Mouse (Mus musculus) myocyte (in vitro differentiated cells): ENCODE results near the gene 1600002K03Rik. TPM values are rescaled to one million over a fixed set of nuclear protein-coding genes. Genes with fewer than 3 reads are reported as not detected.
A peak's percentile ranks its signal among the peaks of the same experiment; 100 is the strongest.

Experiments used
- H3K27me3 ChIP-seq: one replicate; pipeline ENCODE4 v1.6.1; 2011; ENCODE audit not compliant: control insufficient read depth, insufficient read depth, insufficient read length
- H3K36me3 ChIP-seq: one replicate; pipeline ENCODE4 v1.6.1; 2011; ENCODE audit not compliant: control insufficient read depth, insufficient read depth
- H3K4me2 ChIP-seq: one replicate; pipeline ENCODE4 v1.6.1; 2011; ENCODE audit warnings: low read depth, control low read depth
- H3K4me3 ChIP-seq: one replicate; pipeline ENCODE4 v1.5.1; 2011; ENCODE audit warnings: mild to moderate bottlenecking, control low read depth, moderate library complexity
- H3K79me2 ChIP-seq: one replicate; pipeline ENCODE4 v1.6.1; 2011; ENCODE audit not compliant: control insufficient read depth, insufficient read depth
- H3ac ChIP-seq: one replicate; pipeline ENCODE4 v1.6.1; 2011; ENCODE audit not compliant: control insufficient read depth, insufficient read length
- CEBPB ChIP-seq: IDR thresholded peaks from 2 replicates; pipeline ENCODE4 v1.6.1; 2011; ENCODE audit warnings: mild to moderate bottlenecking, moderate library complexity; ENCODE audit not compliant: poor library complexity, insufficient read depth, severe bottlenecking
- E2F4 ChIP-seq: IDR thresholded peaks from one replicate; pipeline ENCODE4 v1.6.1; 2011; ENCODE audit warnings: mild to moderate bottlenecking, control low read depth, moderate library complexity; ENCODE audit not compliant: insufficient read depth
- MAX ChIP-seq: IDR thresholded peaks from one replicate; pipeline ENCODE4 v1.6.1; 2011; ENCODE audit warnings: low read depth, mild to moderate bottlenecking, control low read depth
- MYOD1 ChIP-seq, 3 experiments: IDR thresholded peaks; one replicate each; pipeline ENCODE4 v1.6.1; 2011; ENCODE audit warnings: control low read depth in 2 of 3, low read depth in 2 of 3, mild to moderate bottlenecking in 2 of 3, moderate library complexity in 1 of 3; ENCODE audit not compliant: insufficient read length in 2 of 3, control insufficient read depth in 1 of 3
- MYOG ChIP-seq, 3 experiments: IDR thresholded peaks; one replicate each; pipeline ENCODE4 v1.6.1; 2011; ENCODE audit warnings: control low read depth in 2 of 3, low read depth in 2 of 3, mild to moderate bottlenecking in 2 of 3; ENCODE audit not compliant: insufficient read length in 2 of 3, control insufficient read depth in 1 of 3, insufficient read depth in 1 of 3
- POLR2A ChIP-seq: IDR thresholded peaks from one replicate; pipeline ENCODE4 v1.6.1; 2011; ENCODE audit warnings: low read depth, mild to moderate bottlenecking, control low read depth, moderate library complexity; ENCODE audit not compliant: insufficient read length
- POLR2AphosphoS2 ChIP-seq: IDR thresholded peaks from one replicate; pipeline ENCODE4 v1.6.1; 2011; ENCODE audit warnings: low read depth, control low read depth; ENCODE audit not compliant: insufficient read length
- REST ChIP-seq: IDR thresholded peaks from one replicate; pipeline ENCODE4 v1.6.1; 2011; ENCODE audit warnings: mild to moderate bottlenecking, control low read depth, moderate library complexity; ENCODE audit not compliant: insufficient read depth, insufficient read length
- SRF ChIP-seq: IDR thresholded peaks from one replicate; pipeline ENCODE4 v1.6.1; 2011; ENCODE audit warnings: low read depth; ENCODE audit not compliant: control insufficient read depth, insufficient read length
- TCF12 ChIP-seq: IDR thresholded peaks from one replicate; pipeline ENCODE4 v1.6.1; 2011; ENCODE audit warnings: mild to moderate bottlenecking, control low read depth; ENCODE audit not compliant: poor library complexity, insufficient read depth, severe bottlenecking
- TCF3 ChIP-seq: IDR thresholded peaks from one replicate; pipeline ENCODE4 v1.6.1; 2011; ENCODE audit warnings: low read depth, control low read depth; ENCODE audit not compliant: insufficient read length
- USF1 ChIP-seq: IDR thresholded peaks from one replicate; pipeline ENCODE4 v1.6.1; 2011; ENCODE audit warnings: low read depth, mild to moderate bottlenecking, control low read depth, moderate library complexity
- polyA plus RNA-seq: library from polyadenylated mRNA; unstranded; fragments of >200 nt; fragmentation: generic; extraction: Trizol; gene quantifications from one replicate; pipeline ENCODE4 v1.2.1, GENCODE M21; 2012; ENCODE audit warnings: missing spikeins

The 1600002K03Rik gene
- polyA plus RNA-seq, 1 experiment: 23.5 TPM

- no peak overlapping the region for H3K4me2 ChIP-seq
- H3K27me3 ChIP-seq: no peaks in the 10 kb centered on the region
- no peak for TF ChIP-seq CEBPB
- TF ChIP-seq POLR2AphosphoS2: no peak
- TF ChIP-seq E2F4: no peak
- no peak for TF ChIP-seq POLR2A
- TF ChIP-seq TCF12: no peak
- no peak for TF ChIP-seq TCF3
- no peak for TF ChIP-seq SRF
- TF ChIP-seq MYOG (IDR thresholded peaks at IDR 0.05; ENCODE audit: control insufficient read depth in 1 of 3, insufficient read depth in 1 of 3, insufficient read length in 2 of 3, low read depth in 2 of 3): no peak
- TF ChIP-seq USF1: no peak
- no peak for TF ChIP-seq REST
- TF ChIP-seq MYOD1 (IDR thresholded peaks at IDR 0.05; ENCODE audit: control insufficient read depth in 1 of 3, insufficient read length in 2 of 3, low read depth in 2 of 3): no peak
Observed at GRCm38 (mm10) chr10:80175536-80176269, 3.0 kb downstream of the 1600002K03Rik start.

GRCm38 (mm10) chr10:80176270-80176834 lies 3.6 kb downstream of the 1600002K03Rik start:
- Histone ChIP-seq H3K79me2 (no peaks in the 10 kb centered on the region), H3K4me2 (no peak overlapping the region), H3K36me3 (peaks cover under 1% of the 10 kb centered on the region), H3ac (no peak overlapping the region), H3K4me3 (no peak overlapping the region), H3K27me3 (no peaks in the 10 kb centered on the region)
- no peak for TF ChIP-seq MYOD1 (IDR thresholded peaks at IDR 0.05; ENCODE audit: control insufficient read depth in 1 of 3, insufficient read length in 2 of 3, low read depth in 2 of 3)
- TF ChIP-seq POLR2AphosphoS2: no peak
- no peak for TF ChIP-seq TCF3
- TF ChIP-seq TCF12: no peak
- TF ChIP-seq REST: no peak
- TF ChIP-seq E2F4: no peak
- TF ChIP-seq MAX: no peak
- TF ChIP-seq POLR2A: no peak
- no peak for TF ChIP-seq CEBPB
- no peak for TF ChIP-seq SRF

More at GRCm38 (mm10) chr10:80175536-80176269, 3.0 kb downstream of the 1600002K03Rik start:
- Histone ChIP-seq H3ac (no peak overlapping the region), H3K36me3 (peaks cover 6% of the 10 kb centered on the region), H3K79me2 (no peaks in the 10 kb centered on the region), H3K4me3 (no peak overlapping the region)

- H3K4me2 ChIP-seq: peak overlapping the region; percentile 30
- H3K79me2 ChIP-seq: no peaks in the 10 kb centered on the region
- no peaks in the 10 kb centered on the region for H3K36me3 ChIP-seq
- no peak overlapping the region for H3K4me3 ChIP-seq
- TF ChIP-seq E2F4 (no peak), MYOD1 (IDR thresholded peaks at IDR 0.05; ENCODE audit: control insufficient read depth in 1 of 3, insufficient read length in 2 of 3, low read depth in 2 of 3) (peak in 1 of 3 experiments; percentile 29)
- no peaks in the 10 kb centered on the region for H3K27me3 ChIP-seq
- no peak overlapping the region for H3ac ChIP-seq
Observed at GRCm38 (mm10) chr10:80177441-80178279, 4.9 kb downstream of the 1600002K03Rik start.

GRCm38 (mm10) chr10:80179068-80180051 lies 6.6 kb downstream of the 1600002K03Rik start, which contains the start of gene Efna2:
Gene Efna2 (plus strand): TSS chr10:80179482.
- Histone ChIP-seq H3K4me3 (peak within 1 kb of the TSS; percentile 23), H3K36me3 (no peaks in the 10 kb centered on the region), H3ac (peak within 1 kb of the TSS; percentile 32), H3K4me2 (peak within 1 kb of the TSS; percentile 88), H3K79me2 (no peaks in the 10 kb centered on the region), H3K27me3 (no peaks in the 10 kb centered on the region)
- TF ChIP-seq POLR2A: peak; percentile 74
- TF ChIP-seq USF1: no peak
- peak; percentile 55 for TF ChIP-seq POLR2AphosphoS2
